Mouse (Mus musculus) cerebellum, adult (tissue): ENCODE measurements at regions not wholly inside any gene's neighbourhood (a gene's known extent, or its start where the extent isn't known, plus 50 kb on each side); places are given as distances from the start of the nearest gene placed in this dataset.
"Not testable (repeated sequence)": the region's sequence is repeated elsewhere in the genome, so short reads cannot be mapped to it uniquely, and the experiment has no call there.

ENCODE experiments used
- ATAC-seq: cut with Nextera tagmentation; 2 replicates; pipeline ENCODE4 v1.9.2; 2017; ENCODE audit warnings: mild to moderate bottlenecking, moderate library complexity, mixed read lengths; ENCODE audit not compliant: insufficient number of reproducible peaks, low FRiP score, low TSS enrichment

DNA sequence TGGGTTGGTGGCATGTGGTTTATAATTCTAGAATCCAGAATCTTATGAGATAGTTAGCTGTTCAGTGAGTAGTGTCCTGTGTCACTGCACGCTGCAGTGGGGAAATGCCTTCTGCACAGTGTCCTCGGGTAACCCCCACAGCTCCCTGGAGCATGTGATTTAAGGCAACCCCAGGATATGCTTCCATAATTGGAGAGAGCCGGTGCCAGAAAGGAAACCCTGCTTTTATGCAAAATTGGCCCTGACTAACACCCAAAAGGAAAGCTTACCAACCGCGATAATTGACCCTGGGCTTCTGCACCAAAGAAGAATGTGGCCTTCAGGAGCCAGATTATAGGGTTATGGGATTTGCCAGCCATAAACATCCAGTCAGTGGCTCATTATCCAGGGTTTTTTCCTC is 376.9 kb upstream of the Rgma start:
- ATAC-seq, result no peak; the same call in 1 of the 2 replicates

DNA sequence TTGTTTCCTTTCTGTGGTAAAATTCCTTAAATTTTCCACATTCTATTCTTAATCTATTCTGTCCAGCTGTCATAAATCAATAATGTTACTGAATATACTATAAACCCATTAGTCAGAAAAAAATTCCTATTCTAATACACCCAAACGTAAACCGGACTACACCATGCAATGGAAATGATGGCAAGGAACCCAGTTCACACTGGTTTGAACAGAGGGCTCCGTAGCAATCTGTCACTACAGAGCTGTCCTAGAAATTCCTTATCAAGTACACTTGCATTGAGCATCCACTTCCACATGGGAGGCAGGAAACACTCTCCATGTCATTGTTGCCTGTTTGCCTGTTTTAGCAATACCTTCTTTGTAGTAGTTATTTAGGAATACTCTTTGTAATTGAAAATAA is 356.2 kb upstream of the Rgma start:
- ATAC-seq, result no peak

DNA sequence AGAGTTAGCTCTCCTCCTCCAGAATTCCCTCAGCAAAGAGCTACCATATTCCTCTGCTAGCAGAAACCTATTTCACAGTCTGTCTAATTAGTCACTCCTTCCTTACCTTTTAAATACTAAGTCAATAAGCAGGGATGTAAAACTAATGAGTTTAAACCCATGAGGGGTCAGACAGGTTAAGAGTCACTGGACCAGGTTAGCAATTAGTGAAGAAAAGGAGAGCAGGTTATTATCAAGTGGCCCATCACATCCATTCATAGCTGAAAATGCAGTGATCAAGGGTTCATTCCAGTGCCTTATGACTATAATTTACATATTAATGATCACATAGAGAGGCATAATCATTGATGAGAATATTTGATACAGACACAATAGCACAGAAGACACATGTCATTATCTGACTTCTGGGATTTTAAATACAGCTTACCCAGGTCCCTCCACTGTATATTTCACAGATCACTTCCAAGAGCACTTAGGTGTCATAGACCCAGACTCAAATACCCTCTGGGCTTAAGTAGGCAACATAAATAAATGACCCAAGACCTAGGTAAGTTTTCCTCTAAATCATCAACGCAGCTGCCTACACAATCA is 355.4 kb upstream of the Rgma start:
- ATAC-seq, result no peak

DNA sequence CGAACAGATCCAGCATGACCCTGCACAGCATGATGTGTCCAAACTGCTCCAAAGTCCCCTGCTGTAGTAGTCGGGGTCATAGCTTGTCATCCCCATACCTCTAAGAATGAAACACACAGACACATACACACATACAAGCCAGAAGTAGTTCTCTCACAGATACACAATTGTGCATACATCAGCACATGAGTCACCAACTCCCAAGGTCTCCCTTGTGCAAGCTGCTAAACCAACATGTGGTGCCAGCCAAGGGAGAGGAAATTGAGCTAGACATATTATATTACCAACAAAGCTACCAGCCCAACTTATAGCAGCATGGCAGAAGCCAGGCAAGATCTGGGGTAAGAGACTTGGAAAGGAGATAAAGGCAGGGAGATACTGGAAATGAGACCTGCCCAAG is 353.5 kb upstream of the Rgma start:
- ATAC-seq, result no peak

DNA sequence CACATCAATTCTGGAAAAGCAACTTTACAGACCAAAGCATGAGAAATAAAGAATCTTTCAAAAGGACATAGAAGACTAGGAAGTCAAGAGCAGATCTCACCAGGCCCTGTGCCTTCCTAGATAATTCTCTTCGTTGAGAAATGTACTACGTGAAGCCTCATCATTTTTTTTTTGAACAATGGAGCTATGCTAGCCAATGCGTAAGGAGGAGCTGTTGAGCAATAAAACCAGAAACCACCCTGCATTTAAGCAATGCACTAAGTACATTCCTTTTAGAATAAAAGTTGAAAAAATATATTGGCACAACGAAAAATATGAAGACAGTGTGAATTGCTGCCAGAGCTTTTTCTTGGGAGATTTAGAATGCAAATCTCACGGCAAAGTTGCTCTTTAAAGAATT is 349.7 kb upstream of the Rgma start:
- ATAC-seq, result no peak

DNA sequence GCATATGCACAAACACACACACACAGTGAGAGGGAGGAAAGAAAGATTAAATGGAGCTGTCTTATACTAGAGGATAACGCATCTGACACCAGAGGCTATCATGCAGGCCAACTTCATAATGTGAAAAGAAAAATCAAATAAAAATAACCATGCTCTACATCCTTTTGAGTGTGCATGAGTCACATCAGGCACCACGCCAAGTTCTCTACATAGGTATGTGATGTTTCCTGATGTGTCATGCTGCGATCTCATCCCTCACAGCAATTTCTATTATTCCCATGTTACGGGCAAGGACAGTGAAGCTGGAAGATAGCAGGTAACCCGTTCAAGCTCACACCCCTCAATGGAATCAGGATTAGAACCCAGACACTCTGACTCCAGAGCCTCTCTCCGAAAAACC is 346.4 kb upstream of the Rgma start:
- no peak for ATAC-seq

DNA sequence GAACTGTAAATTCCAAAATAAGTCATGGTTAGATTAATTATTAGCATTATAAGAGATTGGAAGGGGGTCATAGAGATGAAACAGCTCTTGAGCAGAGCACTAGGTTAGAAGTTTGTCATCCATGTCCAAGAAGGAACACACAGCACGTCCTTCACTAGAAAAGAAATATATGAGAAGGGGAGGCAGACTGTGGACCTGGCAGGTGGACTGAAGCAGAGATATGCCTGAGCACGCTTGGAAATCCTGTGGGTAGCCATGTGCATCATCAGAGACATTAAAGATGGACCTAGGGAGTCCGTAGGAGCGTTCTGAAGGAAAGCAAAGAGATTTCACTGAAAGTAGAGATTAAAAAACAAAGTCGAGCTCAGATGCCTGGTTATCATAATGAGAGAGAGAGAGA is 343.9 kb upstream of the Rgma start:
- no peak for ATAC-seq

DNA sequence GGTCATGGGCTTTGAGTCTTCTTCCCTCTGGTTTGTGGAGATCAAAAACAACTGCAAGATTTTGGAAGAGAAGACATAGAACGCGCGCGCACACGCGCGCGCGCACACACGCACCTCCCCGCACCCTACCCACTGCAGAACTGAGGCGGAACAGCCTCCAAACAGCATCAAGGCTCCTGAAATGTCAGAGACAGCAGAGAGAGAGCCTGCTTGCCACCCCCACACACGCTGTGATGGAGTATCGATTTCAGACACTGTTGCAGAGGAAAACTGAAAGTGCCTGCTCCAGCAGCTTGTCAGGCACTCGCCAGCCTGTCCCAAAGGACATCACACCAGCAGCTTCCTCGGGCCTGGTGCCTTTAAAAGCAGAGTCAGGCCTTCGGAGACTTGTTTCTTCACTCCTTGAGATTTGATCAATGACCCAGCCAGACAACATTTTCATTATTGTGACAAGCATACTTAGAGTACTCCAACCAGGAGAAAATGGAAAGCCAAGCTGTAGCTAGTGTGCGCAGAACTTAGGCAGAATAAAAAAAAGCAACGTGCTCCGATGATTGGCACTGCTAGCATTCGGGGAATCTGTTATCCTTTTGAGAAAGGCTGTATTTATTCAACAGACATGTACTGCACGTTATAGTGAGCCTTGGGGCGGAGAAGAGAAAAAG is 342.9 kb upstream of the Rgma start:
- ATAC-seq, result no peak

DNA sequence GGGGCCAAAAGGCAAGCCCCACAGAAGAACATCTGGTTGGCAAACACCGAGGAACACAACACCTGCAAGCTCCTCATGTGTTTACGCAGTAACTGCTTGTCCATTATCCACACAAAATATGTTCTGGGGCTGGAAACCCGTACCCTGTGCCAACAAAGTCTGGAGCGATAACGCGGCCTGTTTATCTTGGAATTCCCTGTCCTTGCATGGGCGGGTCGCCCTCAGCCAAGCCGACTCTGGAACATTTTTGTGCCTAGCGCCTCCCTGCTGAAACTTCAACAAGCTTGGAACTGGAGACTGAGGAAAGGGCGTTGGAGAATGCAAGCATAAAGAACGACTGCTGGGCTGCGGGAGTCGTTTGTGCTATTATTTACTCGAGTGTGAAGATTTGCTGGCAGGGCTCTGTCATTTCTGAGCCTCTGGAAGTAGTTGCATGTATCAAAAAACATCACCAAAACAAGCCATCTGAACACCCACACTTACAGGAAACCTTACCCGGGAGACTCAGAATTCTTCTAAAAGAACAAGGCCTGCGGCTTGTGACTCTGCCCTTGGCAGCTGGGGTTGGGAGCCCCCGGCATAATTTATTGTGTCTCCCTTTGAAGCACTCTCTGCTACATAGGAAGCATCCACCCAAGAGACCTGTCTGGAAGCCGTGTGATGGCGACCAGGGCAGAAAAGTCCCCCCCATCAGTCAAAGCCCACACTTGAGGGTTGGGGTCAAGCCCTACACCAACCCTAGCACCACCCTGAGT is 338.3 kb upstream of the Rgma start:
- ATAC-seq, result no peak

DNA sequence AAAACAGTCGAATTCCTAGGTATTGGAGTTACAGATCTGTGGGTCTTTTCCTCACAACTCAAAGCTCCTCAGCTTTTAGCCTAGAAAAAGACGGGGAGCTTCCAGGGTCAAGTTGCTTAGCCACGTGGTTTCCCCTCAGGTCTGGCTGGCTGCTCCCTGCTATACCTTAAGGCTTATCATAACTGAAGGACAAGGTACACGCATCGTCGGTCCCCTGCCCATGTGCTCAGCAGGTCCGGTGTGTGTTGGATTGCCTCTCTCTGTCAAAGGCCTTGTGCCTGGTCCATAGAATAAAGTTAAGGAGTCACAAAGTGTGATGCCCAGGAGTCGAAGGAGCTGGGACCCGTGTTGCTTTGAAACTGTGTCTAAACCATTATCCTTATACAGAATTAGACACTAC is 337.7 kb upstream of the Rgma start:
- no peak for ATAC-seq

DNA sequence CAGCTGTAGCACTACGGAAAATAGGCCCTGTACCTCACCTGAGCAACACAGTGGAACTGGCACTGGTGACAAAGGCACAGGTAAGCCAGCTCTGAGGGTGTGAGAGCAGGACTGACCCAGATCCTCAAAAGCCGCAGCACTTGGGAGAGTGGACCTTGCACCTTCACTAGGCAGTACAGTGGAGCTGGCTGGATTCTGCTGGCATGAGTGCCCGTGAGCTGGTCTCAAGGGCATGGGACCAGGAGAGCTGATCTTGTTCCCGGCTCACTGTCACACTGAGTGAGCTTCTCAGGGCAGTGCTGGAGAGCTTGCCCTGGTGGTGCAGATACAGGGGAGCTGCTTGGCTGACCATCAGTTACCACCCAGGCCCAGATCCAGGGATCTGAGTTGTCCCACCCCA is 335.4 kb upstream of the Rgma start:
- ATAC-seq, result 0 out of 2 replicates have a peak, but pooled peaks have one; percentile 8

DNA sequence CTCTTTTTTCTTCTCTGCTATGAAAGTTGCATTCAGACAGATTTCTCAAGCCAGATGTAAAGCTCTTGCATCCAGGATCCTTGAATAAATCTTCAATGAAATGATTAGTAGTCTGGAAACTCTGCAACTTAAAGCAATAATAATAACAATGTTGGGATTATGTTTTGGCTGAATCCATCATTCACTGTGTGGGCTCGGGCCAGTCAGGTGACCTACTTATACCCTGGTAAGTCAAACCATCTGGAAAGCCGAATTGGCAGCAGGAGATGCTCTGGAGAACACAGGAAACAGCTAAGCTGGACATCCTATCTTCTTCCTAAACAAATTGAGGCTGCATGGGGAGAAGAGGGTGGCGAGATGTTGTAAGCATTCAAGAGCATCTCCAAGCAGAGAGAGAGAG is 331.0 kb upstream of the Rgma start:
- no peak for ATAC-seq

DNA sequence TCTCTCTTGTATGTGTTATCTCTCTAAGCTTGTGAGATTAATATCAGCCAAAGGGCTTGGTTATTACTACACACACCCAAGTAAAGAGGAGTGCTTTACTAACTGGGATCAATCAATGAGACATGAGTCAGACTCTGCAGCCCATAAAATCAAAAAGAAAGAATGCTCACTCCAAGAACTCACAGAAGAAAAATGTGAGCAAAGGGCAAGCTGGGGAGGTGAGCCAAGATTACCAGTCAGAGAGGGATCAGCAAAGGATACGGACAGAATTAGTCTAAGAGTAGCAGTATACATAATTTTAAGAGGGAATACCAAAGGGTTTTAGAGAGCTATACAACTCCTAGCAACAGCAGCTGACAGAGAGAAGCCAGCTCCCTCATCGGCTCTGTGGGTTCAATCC is 319.4 kb upstream of the Rgma start:
- no peak for ATAC-seq

DNA sequence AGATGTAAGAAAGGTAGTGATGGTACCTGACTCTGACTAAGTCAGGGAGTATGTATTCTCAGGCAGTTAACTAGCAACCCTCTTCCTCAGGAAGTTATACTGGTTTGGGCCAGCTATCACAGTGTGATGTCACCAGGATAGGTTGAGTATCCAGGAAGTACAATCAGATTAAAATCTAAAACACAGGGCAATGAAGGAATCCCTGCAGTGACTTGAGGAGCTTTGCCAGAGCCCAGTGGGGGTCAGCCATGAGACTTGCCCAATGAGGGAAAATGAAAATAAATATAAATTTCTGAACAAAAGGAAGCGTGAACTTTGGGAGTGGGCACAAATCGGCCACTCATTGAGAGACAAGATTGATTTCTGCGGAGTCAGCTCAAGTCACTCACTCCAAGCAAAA is 311.8 kb upstream of the Rgma start:
- ATAC-seq, result no peak

DNA sequence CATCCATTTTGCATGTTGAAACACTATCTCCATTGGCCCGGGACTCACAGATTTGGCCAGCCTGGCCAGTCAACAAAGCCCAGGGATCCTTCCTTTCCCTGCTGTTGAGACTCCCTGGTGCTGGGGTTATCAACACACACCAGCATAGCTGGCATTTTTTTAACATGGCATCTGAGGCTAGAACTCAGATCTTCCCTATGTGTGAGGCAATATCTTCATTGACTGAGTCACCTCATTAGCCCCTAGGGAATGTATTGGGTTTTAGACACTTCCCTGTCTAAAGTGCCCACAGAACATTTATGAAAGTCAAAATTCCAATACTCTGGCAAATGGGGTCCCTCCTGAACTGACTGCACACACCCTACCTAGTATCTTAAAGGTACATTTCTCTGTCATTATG is 306.8 kb upstream of the Rgma start:
- ATAC-seq, result no peak

DNA sequence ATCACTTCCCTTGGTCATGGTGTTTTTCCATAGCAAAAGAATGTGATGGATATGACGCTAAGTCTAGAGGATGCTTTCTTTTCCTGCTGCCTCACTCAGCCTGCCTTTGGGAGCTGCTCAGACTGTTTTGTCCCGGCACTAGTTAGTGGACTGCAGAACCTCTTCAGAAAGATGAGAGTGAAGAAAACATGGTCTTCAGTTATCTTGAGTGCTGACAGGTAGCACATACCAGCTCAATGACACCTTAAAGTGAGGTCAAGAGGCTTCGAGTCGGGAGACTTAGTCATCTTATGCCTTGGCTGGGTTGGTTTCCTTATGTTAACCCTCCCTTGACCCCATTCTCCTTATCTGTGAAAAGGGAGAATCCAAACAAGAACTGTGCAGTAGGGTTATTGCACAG is 306.0 kb upstream of the Rgma start:
- ATAC-seq, result no peak

DNA sequence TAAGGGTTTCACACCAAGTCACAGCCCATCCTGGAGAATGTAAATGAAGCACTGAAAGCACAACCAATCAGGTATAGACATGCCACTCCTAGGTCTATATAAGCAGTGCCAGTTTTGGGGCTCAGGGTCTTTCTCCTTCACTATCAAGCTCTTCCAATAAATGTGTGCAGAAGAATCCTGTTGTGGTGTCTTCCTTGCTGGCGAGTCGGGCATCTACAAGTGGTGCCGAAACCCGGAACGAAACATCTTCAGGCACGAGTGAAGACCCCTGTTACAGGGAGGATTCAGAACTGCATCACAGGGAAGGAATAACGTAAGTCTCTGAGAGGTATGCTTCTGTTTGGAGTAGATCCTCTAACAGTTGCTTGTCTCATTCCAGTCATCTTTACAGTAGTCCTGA is 299.9 kb upstream of the Rgma start:
- ATAC-seq, result not testable (repeated sequence)

DNA sequence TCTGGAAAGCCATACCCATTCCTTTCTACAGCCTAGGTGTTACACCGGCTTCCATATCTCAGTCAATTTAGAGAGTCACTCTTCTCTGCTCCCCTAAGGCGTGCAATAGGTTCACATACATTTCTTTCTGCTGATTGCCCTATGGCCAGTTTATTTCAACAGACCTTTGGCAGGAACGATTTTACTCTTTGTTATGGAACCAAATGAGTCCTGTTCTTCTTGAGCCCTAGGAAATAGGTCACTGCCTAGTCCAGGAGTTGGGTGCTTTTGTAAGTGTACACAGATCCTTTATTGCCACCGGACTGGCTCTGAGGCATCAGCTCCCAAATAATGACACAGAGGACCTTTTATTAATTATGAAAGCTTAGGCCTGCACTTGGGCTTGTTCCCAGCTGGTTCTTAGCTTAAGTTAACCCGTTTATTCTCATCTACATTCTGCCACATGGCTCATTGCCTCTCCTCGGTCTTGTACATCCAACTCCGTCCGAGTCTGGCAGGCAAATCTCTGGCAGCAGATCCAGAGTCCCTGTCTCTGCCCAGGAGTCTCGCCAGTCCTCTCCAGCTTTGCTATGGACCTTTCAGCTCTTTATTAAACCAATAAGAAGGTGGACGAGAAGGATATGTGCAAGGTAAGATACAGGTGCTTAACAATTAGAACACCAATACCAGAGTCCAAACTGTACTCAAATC is 287.7 kb upstream of the Rgma start:
- no peak; the same call in 1 of the 2 replicates for ATAC-seq

DNA sequence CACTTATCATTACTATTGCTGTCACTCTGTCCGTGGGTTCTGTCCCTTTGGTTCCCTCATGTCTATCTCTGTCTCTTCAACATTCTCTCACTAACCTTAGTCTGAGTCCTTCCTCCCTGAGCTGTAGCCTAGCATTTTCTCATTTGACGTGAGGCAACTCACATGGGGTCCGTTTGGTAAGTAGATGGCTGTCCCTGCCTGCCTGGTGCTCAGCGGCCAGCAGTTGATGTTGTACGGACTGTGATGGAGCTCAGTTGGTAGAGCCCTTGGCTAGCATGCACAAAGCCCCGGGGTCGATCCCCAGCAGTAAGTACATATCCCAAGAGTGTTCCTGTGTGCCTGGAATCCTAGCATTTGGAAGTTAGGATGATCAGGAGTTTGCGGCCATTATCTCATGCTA is 287.0 kb upstream of the Rgma start:
- no peak for ATAC-seq

DNA sequence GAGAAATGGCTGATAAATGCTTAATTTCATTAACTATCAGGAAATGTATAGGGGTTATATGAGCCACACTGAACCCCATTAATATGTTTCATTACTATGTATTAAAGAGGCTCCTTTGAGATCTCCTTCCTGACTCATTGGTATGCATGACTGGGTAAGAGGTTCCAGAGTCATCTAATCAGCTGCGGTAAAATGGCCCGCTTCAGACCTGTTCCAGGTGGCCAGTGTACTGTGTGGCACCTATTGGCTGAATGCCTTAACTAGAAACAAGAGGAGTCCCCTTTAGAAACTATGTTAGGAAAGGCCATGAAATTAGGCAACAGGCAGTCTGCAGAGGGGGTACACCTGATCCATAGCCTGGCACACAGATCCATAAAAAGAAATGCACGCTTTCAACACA is 283.6 kb upstream of the Rgma start:
- ATAC-seq, result no peak

DNA sequence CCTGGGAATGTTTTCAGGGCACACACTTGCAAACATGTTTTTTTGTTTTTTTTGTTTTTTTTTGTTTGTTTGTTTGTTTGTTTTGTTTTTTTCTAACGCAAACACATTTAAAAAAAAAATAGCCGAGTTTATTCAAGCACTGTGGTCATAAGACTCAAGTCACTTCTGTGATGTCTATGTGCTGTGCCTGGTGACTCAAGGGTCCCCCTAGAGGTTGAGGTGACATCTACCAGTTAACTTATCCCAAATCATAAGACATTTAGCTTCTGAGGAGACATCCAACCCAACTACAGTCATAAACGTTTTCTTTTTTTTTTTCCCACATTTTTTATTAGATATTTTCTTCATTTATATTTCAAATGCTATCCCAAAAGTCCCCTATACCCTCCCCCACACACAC is 281.2 kb upstream of the Rgma start:
- no peak for ATAC-seq
